Mouse (Mus musculus): ENCODE measurements around the gene Tap2.

Tap2 gene

DNA sequence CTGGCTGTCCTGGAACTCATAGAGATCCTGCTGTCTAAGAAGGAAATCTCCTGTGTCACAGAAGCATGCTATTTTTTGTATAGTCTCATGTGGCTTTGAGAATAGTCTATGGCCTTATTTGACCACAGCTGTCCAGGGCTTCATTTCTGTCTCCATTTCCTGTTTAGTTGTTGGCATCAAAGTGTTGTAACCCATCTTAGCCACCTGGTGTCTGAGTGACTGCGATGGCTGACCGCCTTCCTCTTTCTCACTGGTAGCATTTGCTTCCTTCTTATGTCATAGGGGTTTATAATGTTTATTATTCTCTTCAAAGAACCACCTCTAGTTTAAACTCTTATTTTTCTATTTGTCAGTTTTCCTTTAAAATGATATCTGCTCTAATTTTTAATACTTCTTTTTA lies 45.4 kb downstream of the Tap2 start:
- DNase-seq (ENCODE audit: low read depth, low spot score): no peak

DNA sequence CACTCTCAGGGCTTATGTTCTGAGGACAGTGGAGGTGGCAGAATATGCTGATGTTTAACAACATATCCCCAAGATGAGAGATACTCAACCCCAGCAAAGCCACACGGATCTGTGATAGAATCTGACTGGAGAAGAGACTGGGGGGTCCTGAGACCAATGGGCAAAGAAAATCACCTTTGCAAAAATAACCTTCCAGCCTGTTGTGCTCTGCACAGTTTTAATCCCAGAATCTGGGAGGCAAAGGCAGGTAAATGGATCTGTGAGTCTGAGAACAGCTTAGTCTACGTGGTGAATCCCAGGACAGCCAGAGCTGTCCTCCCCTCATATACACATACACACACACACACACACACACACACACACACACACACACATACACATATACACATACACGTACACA lies 46.0 kb downstream of the Tap2 start:
- DNase-seq (ENCODE audit: low read depth, low spot score): no peak

DNA sequence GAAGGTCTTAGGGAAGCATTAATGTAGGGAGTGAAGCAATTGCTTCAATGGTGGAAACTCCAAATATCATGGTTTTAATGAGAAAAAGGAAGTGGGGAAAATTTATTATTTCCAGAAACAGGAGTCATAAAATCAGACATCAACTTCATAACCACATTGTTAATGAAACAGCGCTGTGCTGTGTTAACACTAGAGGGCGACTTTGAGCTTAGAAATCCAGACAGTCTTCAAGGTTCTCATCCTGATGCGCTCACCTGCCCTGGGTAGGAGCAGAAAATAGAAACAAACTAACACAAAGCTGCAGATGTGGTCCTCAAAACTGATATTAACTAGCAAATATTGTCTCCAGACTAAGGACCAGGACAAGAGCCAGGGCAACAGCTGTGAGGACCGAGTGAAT lies 46.6 kb downstream of the Tap2 start:
- peak; percentile 60 for DNase-seq (ENCODE audit: low read depth, low spot score)

DNA sequence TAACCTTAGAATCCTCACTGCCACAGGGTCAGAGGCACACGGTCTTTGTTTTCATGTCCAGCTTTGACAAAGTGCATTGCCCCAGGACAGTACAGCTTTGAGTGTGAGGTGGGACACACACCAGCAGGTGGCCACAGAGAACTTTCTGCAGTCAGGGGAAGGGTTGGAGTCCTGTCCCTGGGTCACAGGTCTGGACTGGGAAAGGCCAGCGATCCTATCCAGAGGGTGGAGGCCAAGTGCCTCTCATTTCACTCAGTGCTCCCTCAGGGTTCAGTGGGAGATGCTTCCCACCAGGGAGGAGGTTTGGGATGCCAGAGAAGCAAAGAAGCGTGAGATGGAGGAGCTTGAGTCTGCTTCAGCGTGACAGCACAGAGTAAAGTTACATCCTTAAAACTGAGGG lies 48.3 kb downstream of the Tap2 start:
- DNase-seq (ENCODE audit: low read depth, low spot score): no peak

DNA sequence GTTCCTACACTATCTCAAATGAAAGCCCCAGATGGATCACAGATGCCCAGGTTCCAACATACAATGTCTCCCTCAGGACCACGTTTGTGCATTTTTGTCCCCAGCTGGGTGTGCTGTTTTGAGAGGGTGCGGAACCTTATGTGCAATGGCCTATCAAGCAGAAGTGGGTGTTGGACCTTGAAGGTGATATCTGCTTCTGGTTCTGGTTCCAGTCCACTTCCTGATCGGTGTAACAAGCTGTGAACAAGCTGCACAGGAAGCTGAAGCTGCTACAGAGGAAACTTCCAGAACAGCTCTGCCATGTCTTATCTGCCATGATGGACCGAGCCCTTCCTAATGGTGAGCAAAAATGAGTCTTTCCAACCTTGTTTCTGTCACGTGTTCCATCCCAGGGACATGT lies 53.2 kb downstream of the Tap2 start:
- DNase-seq (ENCODE audit: low read depth, low spot score): no peak

DNA sequence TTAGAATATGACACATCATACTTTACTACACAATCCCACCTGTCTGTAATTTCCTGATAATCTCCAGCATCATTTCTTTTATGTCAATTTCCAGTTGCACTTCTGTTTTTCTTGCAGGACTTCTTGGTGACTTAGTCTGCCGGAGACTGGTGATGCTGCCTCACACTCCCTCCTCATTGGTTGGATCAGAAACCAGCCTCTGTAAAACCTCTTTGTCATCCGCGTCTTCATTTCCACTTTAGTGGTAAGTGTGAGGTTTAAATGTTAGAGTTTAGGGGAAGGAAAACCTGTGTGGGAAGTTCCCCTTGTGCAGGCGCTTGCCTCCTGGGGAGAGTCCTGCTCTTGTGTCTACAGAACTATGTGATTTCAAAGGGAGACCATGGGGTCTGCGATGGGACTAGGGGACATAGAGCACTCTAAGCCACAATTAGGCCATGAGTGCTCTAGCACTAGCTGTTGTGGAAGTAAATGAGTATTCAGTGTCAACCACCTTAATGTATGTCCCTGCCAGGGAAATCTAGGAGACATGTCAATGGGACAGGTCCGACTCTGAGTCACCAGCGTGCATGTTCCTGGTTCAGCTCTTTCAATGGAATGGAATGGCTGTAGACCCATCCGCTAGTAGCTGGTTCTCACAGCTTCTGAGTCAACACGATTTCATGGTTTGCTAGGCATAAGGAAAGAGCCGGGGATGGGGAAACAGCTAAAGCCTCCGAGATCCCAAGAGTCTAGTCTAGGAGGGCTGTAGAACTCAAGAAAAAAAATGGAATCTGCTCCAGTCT lies 54.5 kb downstream of the Tap2 start, which contains the start of gene H2-Ab1:
Gene H2-Ab1 (plus strand): TSS at position 96 of the 782 bp plus-strand sequence.
- DNase-seq (ENCODE audit: low read depth, low spot score): peak; percentile 40

DNA sequence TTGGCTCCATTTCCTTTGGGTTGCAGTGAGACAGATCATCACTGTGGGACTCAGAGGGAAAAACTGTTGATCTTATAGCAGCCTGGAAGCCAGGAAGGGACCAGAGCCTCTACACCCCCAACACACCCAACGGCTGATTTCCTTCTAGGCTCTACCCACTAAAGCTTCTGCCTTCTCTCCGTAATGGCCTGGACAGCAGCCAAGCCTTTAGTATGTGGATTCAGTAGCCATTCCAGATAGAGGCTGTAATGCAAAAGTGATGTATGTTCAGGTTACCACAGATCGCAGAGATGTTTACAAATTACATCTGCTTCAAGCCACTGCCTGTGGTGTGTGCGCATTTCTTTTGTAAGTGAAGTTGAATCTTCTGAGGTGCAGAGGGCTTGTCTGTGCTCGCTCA lies 57.2 kb downstream of the Tap2 start:
- no peak for DNase-seq (ENCODE audit: low read depth, low spot score)

DNA sequence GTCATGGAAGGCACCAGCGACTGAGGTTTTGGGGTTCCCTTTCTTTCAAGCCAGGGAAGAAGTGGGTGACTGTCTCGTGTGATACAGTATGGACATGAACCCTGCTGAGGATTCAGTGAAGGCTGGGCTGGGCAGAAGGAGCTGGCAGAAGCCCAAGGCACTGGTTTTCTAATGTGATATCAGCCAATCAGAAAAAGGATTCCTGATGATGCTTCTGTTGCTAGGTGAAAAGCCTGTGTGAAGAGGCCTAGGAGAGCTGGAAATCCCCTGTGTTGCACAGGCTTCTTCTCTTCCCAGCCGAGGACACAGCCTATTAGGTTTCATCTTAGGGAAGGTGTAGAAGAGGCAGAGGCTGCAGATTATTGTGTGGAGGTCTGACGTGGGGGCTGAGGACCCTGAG lies 58.2 kb downstream of the Tap2 start:
- peak; percentile 64 for DNase-seq (ENCODE audit: low read depth, low spot score)

DNA sequence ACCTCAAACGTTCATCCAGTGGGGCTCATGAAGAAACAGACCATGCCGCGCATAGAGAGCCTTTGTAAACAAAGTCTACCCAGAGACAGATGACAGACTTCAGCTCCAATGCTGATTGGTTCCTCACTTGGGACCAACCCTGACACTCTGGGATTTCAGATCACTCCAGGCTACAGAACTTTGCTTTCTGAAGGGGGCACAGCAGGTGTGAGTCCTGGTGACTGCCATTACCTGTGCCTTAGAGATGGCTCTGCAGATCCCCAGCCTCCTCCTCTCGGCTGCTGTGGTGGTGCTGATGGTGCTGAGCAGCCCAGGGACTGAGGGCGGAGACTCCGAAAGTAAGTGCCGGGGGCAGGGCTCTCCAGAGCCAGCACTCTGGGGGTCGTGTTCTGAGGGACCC lies 59.7 kb downstream of the Tap2 start:
- DNase-seq (ENCODE audit: low read depth, low spot score): peak; percentile 86

DNA sequence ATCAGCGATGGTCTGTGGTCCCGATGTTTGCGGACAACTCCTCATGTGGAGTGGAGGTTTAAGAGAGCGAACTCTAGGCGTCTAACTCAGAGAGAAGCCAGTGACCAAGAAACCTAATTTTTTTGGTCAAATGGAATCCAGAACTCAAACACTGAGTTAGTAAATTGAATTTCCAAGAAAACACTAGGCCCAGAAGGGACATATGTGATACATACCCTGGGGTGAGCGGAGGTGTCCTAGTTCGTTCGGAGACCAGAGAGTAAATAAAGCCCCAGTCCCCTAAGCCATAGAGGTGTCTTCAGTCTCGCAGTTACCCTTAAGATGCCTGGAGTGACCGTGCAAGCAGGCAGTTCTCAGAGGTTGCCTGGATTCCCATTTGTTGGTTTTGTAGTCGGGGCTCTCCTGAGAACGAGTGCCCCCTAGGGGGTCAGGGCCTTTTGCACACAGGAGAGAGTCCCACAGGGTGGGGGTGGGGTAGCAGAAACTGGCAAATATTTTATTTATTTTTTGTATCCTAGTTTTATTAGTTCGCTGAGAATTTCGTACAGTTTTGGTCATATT lies 60.6 kb downstream of the Tap2 start:
- peak; percentile 64 for DNase-seq (ENCODE audit: low read depth, low spot score)

DNA sequence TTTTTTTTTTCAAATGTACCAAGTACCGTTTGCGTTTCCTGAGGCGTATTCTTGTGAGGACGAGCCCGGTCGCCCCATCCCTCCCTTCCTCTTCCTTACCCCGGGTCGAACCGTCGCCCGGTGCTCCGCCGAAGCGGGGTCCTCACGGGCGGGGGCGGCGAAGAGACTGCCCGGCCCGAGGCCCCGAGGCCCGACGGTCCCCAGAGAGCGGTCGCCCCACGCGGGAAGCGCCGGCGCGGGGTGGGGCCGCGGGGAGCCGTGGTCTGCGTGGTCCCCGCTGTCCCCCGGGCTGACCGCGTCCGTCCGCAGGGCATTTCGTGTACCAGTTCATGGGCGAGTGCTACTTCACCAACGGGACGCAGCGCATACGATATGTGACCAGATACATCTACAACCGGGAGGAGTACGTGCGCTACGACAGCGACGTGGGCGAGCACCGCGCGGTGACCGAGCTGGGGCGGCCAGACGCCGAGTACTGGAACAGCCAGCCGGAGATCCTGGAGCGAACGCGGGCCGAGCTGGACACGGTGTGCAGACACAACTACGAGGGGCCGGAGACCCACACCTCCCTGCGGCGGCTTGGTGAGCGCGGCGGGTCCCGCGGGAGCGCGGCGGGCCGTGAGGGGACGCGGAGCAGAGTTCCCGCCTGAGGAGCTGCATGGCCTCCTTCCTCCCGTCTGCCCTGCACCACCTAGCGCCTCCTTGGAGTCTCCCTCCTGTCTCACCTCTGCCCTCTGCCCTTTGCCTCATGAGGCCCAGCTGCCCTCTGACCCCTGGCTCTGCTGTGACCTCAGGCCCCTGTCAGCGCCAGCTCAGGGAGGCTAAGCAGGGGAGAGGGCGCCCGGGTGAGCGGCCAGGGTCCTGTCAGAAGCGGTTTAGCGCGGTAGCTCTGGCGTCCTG lies 61.4 kb downstream of the Tap2 start:
- DNase-seq (ENCODE audit: low read depth, low spot score): peak; percentile 46

Measured in R1 (cell line).